Mouse (Mus musculus) intestine, postnatal 0 days (tissue): ENCODE measurements around the gene C3ar1. TPM values are rescaled to one million over a fixed set of nuclear protein-coding genes. Genes with fewer than 3 reads are reported as not detected.

Source experiments
- ATAC-seq: fragments of 200-750 bp; cut with Nextera tagmentation; 2 replicates; pipeline ENCODE4 v1.8.0; 2017; ENCODE audit warnings: mild to moderate bottlenecking, moderate TSS enrichment, moderate library complexity
- H3K27ac ChIP-seq: fragments of 300-500 bp; sonication (generic); 2 replicates; pipeline ENCODE4 v1.5.1; 2014; ENCODE audit warnings: mild to moderate bottlenecking, low read depth, low read length, moderate library complexity
- H3K27me3 ChIP-seq: fragments of 300-500 bp; sonication (generic); replicated peaks from 2 replicates; pipeline ENCODE4 v1.6.1; 2014; ENCODE audit warnings: low read length, mixed read lengths; ENCODE audit not compliant: control insufficient read depth, insufficient read depth
- H3K36me3 ChIP-seq: fragments of 300-500 bp; sonication (generic); 2 replicates; pipeline ENCODE4 v1.6.1; 2014; ENCODE audit warnings: mild to moderate bottlenecking, moderate library complexity; ENCODE audit not compliant: control insufficient read depth, insufficient read depth
- H3K4me1 ChIP-seq: fragments of 300-500 bp; sonication (generic); replicated peaks from 2 replicates; pipeline ENCODE4 v1.6.1; 2014; ENCODE audit warnings: antibody characterized with exemption, low read length, mixed read lengths; ENCODE audit not compliant: control insufficient read depth, insufficient read depth
- H3K4me2 ChIP-seq: fragments of 300-500 bp; sonication (generic); replicated peaks from 2 replicates; pipeline ENCODE4 v1.6.1; 2014; ENCODE audit warnings: low read depth, mild to moderate bottlenecking, moderate library complexity
- H3K4me3 ChIP-seq: fragments of 300-500 bp; sonication (generic); 2 replicates; pipeline ENCODE4 v1.5.1; 2014; ENCODE audit warnings: low read depth, low read length
- H3K9ac ChIP-seq: fragments of 300-500 bp; sonication (generic); 2 replicates; pipeline ENCODE4 v1.6.1; 2014; ENCODE audit warnings: mild to moderate bottlenecking, low read depth, low read length
- H3K9me3 ChIP-seq: fragments of 300-500 bp; sonication (generic); 2 replicates; pipeline ENCODE4 v1.6.1; 2016; ENCODE audit warnings: mixed run types; ENCODE audit not compliant: control insufficient read depth
- CTCF ChIP-seq: sonication (generic); IDR thresholded peaks from 2 replicates; pipeline ENCODE4 v1.5.1; 2016; ENCODE audit warnings: low read depth, mild to moderate bottlenecking, control low read depth, antibody characterized with exemption, moderate library complexity
- WGBS: fragments of 180-500 bp; shearing (Covaris S2); extraction: QIAGEN DNeasy Blood & Tissue Kit; methylation state at CpG from one replicate; pipeline ENCODE4 v1.1.7; 2014; 5-methylcytosine and 5-hydroxymethylcytosine counted together
- polyA plus RNA-seq: library from polyadenylated mRNA; unstranded; fragments of >200 nt; fragmentation: Nextera tagmentation; extraction: Ambion mirVana; gene quantifications from 2 replicates; pipeline ENCODE4 v1.2.1, GENCODE M21; 2015

C3ar1 gene
- polyA plus RNA-seq, 1 experiment from 2014 or later, result 2.2 TPM

GRCm38 (mm10) chr6:122879141-122879735 lies 23.3 kb upstream of the C3ar1 start:
- Histone ChIP-seq H3K27me3 (no peaks in the 10 kb centered on the region), H3K4me1 (no peaks in the 10 kb centered on the region; the same call in 1 of the 2 replicates), H3K36me3 (peaks cover 47% of the 10 kb centered on the region), H3K9me3 (no peaks in the 10 kb centered on the region), H3K4me3 (no peak overlapping the region), H3K9ac (no peak overlapping the region), H3K27ac (no peak overlapping the region; the same call in 1 of the 2 replicates), H3K4me2 (no peak overlapping the region)
- WGBS, result 52% methylated on average over 7 of the region's 7 CpGs
- peak; percentile 48 for ATAC-seq
- TF ChIP-seq CTCF, result no peak

GRCm38 (mm10) chr6:122874720-122875389 lies 18.9 kb upstream of the C3ar1 start:
- Histone ChIP-seq H3K9ac (peak overlapping the region; percentile 70), H3K27ac (peak overlapping the region; percentile 90), H3K4me3 (peak overlapping the region; percentile 80), H3K4me1 (no peaks in the 10 kb centered on the region; the same call in 1 of the 2 replicates), H3K9me3 (no peaks in the 10 kb centered on the region), H3K36me3 (peaks cover 8% of the 10 kb centered on the region; the same call in 1 of the 2 replicates), H3K4me2 (peak overlapping the region; percentile 69), H3K27me3 (no peaks in the 10 kb centered on the region)
- no peak for TF ChIP-seq CTCF
- peak; percentile 83 for ATAC-seq
- WGBS, result 0% methylated on average over 31 of the region's 31 CpGs

GRCm38 (mm10) chr6:122873871-122874719 lies 18.1 kb upstream of the C3ar1 start, which contains the start of gene Necap1:
Necap1 (plus strand) TSS chr6:122874474.
- ATAC-seq, result peak; percentile 97
- TF ChIP-seq CTCF, result peak; percentile 90
- WGBS, result 6% methylated on average over 43 of the region's 43 CpGs

GRCm38 (mm10) chr6:122872800-122873199 lies 16.8 kb upstream of the C3ar1 start:
- Histone ChIP-seq H3K4me2 (no peak overlapping the region), H3K4me1 (no peaks in the 10 kb centered on the region), H3K4me3 (no peak overlapping the region), H3K36me3 (no peaks in the 10 kb centered on the region), H3K27ac (no peak overlapping the region), H3K9me3 (no peaks in the 10 kb centered on the region), H3K27me3 (no peaks in the 10 kb centered on the region), H3K9ac (no peak overlapping the region)
- TF ChIP-seq CTCF, result no peak
- ATAC-seq, result no peak
- 94% methylated on average over 5 of the region's 5 CpGs for WGBS

More at GRCm38 (mm10) chr6:122873871-122874719, 18.1 kb upstream of the C3ar1 start, which contains the start of gene Necap1:
- no peaks in the 10 kb centered on the region for H3K9me3 ChIP-seq
- no peaks in the 10 kb centered on the region for H3K27me3 ChIP-seq
- H3K4me2 ChIP-seq, result peak within 1 kb of the TSS; percentile 69
- peak within 1 kb of the TSS; percentile 90 for H3K27ac ChIP-seq
- peak within 1 kb of the TSS; percentile 80 for H3K4me3 ChIP-seq
- H3K9ac ChIP-seq, result peak within 1 kb of the TSS; percentile 70
- peaks cover 4% of the 10 kb centered on the region; the same call in 1 of the 2 replicates for H3K36me3 ChIP-seq
- no peaks in the 10 kb centered on the region; the same call in 1 of the 2 replicates for H3K4me1 ChIP-seq

- Histone ChIP-seq H3K27ac (no peak overlapping the region), H3K27me3 (no peaks in the 10 kb centered on the region), H3K4me2 (no peak overlapping the region), H3K4me3 (no peak overlapping the region), H3K4me1 (no peaks in the 10 kb centered on the region), H3K36me3 (no peaks in the 10 kb centered on the region), H3K9me3 (no peaks in the 10 kb centered on the region), H3K9ac (no peak overlapping the region)
- no peak for TF ChIP-seq CTCF
- no peak for ATAC-seq
- WGBS, result 71% methylated on average over 11 of the region's 11 CpGs
Observed at GRCm38 (mm10) chr6:122869846-122870245, 13.9 kb upstream of the C3ar1 start.

- H3K4me1 ChIP-seq, result no peaks in the 10 kb centered on the region
- WGBS, result 62% methylated on average over 4 of the region's 4 CpGs
- no peak for ATAC-seq
Observed at GRCm38 (mm10) chr6:122867914-122868313, 12.0 kb upstream of the C3ar1 start.

More at GRCm38 (mm10) chr6:122867914-122868313, 12.0 kb upstream of the C3ar1 start:
- no peak overlapping the region for H3K4me2 ChIP-seq
- TF ChIP-seq CTCF, result peak; percentile 60
- no peak overlapping the region for H3K4me3 ChIP-seq
- no peak overlapping the region for H3K27ac ChIP-seq
- H3K9ac ChIP-seq, result no peak overlapping the region
- H3K36me3 ChIP-seq, result no peaks in the 10 kb centered on the region
- no peaks in the 10 kb centered on the region for H3K27me3 ChIP-seq
- H3K9me3 ChIP-seq, result no peaks in the 10 kb centered on the region
